Mouse (Mus musculus) myocyte (in vitro differentiated cells): ENCODE results near the gene Six3.

ENCODE experiments used
- CEBPB ChIP-seq: IDR thresholded peaks from 2 replicates; pipeline ENCODE4 v1.6.1; 2011; ENCODE audit warnings: mild to moderate bottlenecking, moderate library complexity; ENCODE audit not compliant: poor library complexity, insufficient read depth, severe bottlenecking
- E2F4 ChIP-seq: IDR thresholded peaks from one replicate; pipeline ENCODE4 v1.6.1; 2011; ENCODE audit warnings: mild to moderate bottlenecking, control low read depth, moderate library complexity; ENCODE audit not compliant: insufficient read depth
- MAX ChIP-seq: IDR thresholded peaks from one replicate; pipeline ENCODE4 v1.6.1; 2011; ENCODE audit warnings: low read depth, mild to moderate bottlenecking, control low read depth
- MYOG ChIP-seq, 3 experiments: IDR thresholded peaks; one replicate each; pipeline ENCODE4 v1.6.1; 2011; ENCODE audit warnings: control low read depth in 2 of 3, low read depth in 2 of 3, mild to moderate bottlenecking in 2 of 3; ENCODE audit not compliant: insufficient read length in 2 of 3, control insufficient read depth in 1 of 3, insufficient read depth in 1 of 3
- POLR2A ChIP-seq: IDR thresholded peaks from one replicate; pipeline ENCODE4 v1.6.1; 2011; ENCODE audit warnings: low read depth, mild to moderate bottlenecking, control low read depth, moderate library complexity; ENCODE audit not compliant: insufficient read length
- POLR2AphosphoS2 ChIP-seq: IDR thresholded peaks from one replicate; pipeline ENCODE4 v1.6.1; 2011; ENCODE audit warnings: low read depth, control low read depth; ENCODE audit not compliant: insufficient read length
- REST ChIP-seq: IDR thresholded peaks from one replicate; pipeline ENCODE4 v1.6.1; 2011; ENCODE audit warnings: mild to moderate bottlenecking, control low read depth, moderate library complexity; ENCODE audit not compliant: insufficient read depth, insufficient read length
- SRF ChIP-seq: IDR thresholded peaks from one replicate; pipeline ENCODE4 v1.6.1; 2011; ENCODE audit warnings: low read depth; ENCODE audit not compliant: control insufficient read depth, insufficient read length
- TCF12 ChIP-seq: IDR thresholded peaks from one replicate; pipeline ENCODE4 v1.6.1; 2011; ENCODE audit warnings: mild to moderate bottlenecking, control low read depth; ENCODE audit not compliant: poor library complexity, insufficient read depth, severe bottlenecking
- TCF3 ChIP-seq: IDR thresholded peaks from one replicate; pipeline ENCODE4 v1.6.1; 2011; ENCODE audit warnings: low read depth, control low read depth; ENCODE audit not compliant: insufficient read length
- USF1 ChIP-seq: IDR thresholded peaks from one replicate; pipeline ENCODE4 v1.6.1; 2011; ENCODE audit warnings: low read depth, mild to moderate bottlenecking, control low read depth, moderate library complexity

GRCm38 (mm10) chr17:85623161-85624050 is 10.0 kb downstream of the Six3 start:
- TF ChIP-seq CEBPB: no peak
- no peak for TF ChIP-seq MYOG (IDR thresholded peaks at IDR 0.05; ENCODE audit: control insufficient read depth in 1 of 3, insufficient read depth in 1 of 3, insufficient read length in 2 of 3, low read depth in 2 of 3)
- TF ChIP-seq USF1: no peak
- no peak for TF ChIP-seq POLR2A
- TF ChIP-seq TCF3: no peak
- TF ChIP-seq E2F4: no peak
- TF ChIP-seq SRF: no peak
- TF ChIP-seq MAX: no peak
- TF ChIP-seq REST: no peak
- no peak for TF ChIP-seq POLR2AphosphoS2
- TF ChIP-seq TCF12: no peak
